Mouse (Mus musculus): Measurements from ENCODE around the gene Vamp9.

Gene Vamp9

DNA sequence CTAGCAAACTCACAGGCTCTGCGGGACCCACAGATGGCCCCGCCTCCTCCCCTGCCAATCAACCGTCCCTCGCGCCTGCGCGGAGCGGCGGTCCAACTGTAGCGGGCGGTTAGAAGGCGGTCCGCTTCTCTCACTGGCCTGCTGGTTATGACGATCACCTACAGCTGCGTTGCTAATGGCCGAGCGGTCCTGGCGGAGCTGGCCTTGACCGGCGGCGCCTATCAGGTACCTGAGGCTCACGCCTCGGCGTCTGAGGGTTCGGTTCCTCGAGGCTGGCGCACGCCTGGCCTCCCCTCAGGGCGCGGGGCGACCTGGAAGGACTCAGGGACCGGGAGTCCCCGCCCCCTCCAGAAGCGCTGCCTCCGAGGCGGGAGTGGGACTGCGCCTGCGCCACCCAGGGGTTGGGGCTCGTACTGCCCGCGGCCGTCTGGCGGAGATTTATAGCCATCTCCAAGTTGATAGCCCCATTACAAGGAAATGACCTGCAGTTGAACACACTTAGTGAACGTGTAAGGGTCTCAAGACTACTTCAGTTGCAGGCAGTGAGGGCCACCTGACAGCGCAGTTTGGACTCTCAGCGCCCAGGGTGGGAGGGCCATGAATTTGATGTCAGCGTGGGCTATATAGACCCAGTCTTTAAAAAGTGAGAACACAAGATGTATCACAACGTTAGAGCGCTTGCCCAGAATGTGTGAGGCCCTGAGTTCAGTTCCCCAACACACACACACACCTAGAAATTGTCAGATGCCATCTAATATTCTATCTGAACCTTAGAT lies at the start of gene Vamp9:
TSS of gene Vamp9 (plus strand) at position 74 of the 776 bp plus-strand sequence.
- in situ Hi-C loops (cut with MboI, MseI), result no loop called here

DNA sequence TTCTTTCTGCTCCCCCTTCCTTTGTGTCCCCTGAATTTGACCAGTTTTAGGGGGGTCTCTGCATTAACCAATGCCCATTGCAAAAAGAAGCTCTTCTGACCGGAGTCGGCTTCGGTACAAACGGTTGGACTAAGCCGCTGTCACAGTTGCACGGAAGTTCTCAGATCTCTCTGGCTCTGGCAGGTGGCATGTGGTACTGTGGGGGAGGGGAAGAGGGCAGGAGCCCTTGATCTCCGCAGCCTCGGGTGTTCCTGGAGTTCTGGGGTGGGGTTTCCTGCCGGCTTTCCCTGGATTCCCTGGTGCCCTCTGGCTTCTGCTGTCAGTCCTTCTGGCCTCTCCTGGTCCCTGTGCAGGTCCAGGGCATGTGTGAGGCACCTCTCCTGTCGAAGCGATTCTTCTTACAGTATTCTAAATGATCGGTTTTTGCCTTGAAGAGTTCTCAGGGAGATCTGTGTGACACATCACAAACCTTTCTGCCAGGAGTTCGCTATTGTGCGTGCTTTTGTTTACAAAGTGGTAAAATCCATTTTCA lies 48.9 kb upstream of the Vamp9 start:
- in situ Hi-C loops (cut with MboI, MseI), result no loop called here

DNA sequence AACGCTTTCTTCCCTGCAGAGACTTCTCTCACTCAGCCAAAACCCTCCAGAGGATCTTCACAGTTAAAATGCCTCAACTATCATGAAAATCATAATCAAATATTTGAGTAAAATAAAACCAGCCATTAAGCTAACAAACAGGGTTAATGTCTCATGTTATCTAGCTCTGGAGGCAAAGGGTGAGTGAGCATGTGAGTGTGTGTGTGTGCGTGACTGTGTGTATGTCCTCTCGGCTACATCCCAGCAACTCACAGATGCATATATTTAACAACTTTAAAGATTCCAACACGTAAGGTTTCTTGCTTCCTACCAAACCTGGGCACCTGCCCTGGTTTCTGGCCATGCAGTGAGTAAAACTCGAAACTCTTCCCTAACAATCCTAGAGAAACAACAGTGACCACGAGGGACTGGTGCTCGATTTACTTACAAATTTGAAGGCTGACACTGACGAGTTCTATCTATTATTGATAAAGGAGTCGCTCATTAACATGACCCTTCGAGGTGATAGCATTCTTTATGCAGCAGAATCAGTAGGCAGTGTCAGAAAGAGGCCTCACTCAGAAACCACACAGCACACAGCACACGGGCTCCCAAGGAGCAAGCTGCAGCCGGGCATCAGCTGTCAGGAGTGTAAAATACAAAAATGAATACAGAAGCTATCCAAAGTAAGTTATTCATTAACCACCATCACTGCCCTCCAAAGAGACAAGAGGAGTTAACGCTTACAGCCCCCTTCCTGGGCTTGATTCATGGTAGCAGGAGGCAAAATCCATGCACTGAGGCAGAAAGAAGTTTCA lies 46.2 kb upstream of the Vamp9 start:
- in situ Hi-C loops (cut with MboI, MseI), result no loop called here

DNA sequence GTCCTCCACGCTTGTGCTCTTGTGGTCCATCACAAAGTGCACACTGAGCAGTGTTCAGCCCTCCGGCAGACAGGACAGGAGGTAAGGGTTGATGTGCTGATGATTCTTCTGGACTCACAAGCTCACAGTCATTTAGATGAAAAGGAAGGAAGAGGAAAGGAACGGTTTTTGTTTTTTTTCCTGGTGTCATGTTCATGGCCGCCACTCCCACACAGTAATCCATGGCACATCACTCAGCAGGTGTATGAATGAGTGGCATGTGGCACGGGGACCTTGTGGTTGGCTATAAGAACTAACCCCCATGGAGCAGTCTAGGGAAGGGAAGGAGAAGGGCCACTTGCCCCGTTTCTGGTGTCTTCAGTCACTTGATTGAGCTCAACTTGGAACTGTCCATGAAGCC lies 44.2 kb upstream of the Vamp9 start:
- in situ Hi-C loops (cut with MboI, MseI), result no loop called here

DNA sequence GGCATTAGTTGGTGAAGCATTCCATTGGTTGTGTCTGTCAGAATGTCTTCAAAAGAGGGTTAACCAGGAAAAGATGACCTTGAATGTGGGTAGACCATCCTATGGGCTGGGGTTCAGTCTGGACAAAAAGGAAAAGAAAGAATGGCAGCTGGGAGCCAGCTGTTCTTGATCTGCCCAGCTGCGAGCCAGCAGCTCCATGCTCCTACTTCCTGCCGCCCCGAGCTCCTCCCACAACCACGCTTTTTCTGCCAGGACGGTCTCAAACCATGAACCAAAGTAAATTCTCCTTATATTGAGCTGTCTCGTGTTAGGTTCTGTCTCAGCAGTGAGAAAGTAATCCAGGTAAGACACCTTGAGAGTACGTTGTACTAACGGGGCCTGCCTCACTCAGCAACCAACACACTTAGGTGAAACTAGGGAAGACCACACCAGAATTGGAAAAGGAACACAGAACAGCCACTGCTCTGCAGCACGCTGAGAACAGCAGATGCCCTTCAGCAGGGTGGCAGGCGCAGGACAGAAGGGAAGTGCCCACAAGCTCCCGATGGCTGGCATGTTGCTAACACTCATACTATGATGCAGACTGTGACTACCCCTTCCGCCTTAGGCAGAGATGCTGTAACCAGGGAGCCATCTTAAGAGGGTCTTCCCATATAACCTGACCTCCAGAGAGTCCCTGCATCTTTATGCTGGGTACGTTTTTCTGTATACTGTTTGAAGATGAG lies 42.2 kb upstream of the Vamp9 start:
- in situ Hi-C loops (cut with MboI, MseI), result no loop called here

DNA sequence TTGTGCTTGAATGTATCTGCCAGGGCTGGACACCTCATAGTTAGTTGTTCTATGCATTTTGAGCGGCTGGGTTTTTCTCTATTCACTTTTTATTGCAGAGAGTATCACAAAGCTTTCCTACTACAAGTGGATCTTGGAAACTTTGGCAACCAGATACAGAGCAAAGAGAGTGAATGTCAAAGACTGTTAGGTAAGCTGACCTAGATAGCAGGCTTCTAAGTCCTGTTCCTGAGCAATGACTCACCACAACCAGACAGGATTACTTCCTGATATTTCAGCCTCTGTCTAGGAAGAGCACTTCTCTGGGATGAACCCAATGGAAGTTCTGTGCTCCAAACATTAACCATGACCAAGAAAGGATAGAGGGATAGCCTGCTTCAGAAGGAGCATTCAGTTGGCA lies 40.3 kb upstream of the Vamp9 start:
- in situ Hi-C loops (cut with MboI, MseI), result no loop called here

DNA sequence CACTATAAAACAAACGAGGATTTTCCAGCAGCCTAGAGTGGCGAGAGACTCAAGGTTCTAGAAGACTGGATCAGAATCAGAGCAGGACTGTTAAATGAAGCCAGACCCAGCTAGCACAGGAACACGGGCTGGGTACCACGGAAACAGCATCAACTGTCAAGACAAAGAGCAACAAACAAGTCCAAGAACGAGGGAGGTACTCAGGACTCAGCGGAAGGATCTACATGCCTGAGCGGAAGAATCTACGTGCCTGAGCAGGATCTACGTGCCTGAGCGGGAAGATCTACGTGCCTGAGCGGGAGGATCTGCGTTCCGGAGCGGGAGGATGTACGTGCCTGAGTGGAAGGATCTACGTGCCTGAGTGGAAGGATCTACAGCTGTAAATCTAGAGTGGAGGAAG lies 37.8 kb upstream of the Vamp9 start:
- in situ Hi-C loops (cut with MboI, MseI), result no loop called here

DNA sequence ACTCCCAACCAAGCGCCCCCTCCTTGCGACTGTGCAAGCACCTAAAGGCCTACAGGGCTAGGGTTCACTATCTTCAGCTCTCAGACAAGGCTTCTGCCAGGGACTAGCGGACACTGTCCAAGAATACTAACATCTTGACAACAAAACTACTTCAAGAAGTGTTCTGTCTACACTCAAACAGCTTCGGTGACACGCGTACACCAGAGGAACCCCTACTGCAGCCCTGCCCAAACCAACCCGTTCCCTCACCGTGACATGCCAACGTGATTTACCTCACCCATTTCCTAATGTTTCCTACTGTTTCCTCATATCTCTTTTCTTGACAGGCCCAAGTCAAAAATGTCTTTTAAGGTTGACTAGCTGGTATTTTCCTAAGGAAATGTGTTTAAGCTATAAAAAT lies 37.1 kb upstream of the Vamp9 start:
- in situ Hi-C loops (cut with MboI, MseI), result no loop called here

DNA sequence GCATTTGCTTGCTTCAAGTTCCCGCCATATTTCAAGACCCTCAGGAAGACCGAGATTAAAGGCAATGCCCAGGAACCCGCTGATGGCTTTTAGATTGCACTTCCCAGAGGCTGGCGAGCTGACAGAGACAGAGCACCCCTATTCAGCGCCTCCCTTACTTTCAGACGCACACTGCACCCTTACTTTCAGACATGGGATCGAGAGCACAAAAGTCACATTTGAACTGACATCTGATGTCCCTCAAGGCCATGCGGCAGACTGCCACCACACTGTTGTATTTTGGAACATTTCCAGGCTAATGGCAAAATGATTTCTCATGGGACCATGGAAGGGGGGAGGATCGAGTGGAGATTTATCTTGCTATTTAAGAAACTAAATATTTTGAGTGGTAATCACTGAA lies 28.5 kb upstream of the Vamp9 start:
- in situ Hi-C loops (cut with MboI, MseI), result no loop called here

DNA sequence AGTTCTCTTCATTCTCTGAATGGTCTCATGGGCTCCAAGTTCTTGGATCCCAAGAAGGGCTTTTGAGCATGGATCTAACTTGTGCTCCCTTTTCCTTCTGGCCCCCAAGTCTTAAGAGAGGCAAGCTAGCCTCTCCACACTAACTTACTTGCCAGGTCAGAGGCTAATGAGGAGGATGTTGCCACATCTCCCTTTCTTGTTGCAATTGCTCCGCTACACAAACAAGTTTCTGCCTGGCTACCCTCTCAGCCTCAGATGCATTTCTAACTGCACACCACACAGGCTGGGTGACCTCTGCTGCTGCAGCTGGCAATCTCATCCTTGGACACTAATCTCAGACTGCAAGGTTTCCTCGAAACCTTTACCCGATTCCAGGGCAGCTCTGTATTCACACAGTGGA lies 23.6 kb upstream of the Vamp9 start:
- in situ Hi-C loops (cut with MboI, MseI), result no loop called here

DNA sequence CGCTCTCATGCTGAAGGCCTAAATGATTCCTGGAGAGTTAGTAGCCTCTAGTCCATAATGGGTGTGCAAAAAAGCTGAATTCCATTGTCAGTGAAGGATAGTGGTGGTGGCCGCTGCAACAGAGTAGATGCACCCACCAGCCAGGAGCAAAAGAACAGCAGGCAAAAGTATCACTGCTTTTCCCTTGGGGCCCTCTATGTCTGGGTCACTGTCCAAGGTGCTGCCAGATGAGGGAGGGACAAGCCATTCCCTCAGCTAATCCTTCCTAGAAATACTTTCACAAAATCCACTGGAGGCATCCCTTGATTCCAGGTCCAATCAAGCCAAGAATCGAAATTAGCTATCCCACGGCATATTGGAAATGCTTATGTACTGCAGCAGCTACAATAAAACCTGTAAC lies 22.0 kb upstream of the Vamp9 start:
- in situ Hi-C loops (cut with MboI, MseI), result no loop called here

DNA sequence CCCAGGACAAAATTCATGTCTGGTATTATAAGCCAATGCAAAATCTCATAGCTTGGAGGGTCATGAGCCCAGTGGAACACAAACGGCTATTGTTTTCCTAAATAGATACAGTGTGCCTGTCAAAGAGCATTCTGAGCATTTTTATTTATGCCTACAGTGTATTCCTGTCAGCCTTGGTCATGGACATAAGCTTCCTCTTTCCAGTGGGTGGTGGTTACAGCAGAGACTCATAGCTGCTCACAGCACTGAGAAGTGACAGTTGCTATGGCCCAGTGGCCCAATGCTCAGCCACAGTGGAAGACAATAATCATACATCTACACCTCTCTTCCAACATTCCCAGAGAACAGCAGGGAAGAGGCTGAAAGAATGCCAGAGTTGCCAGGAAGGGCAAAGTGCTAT lies 18.9 kb upstream of the Vamp9 start:
- in situ Hi-C loops (cut with MboI, MseI), result no loop called here

DNA sequence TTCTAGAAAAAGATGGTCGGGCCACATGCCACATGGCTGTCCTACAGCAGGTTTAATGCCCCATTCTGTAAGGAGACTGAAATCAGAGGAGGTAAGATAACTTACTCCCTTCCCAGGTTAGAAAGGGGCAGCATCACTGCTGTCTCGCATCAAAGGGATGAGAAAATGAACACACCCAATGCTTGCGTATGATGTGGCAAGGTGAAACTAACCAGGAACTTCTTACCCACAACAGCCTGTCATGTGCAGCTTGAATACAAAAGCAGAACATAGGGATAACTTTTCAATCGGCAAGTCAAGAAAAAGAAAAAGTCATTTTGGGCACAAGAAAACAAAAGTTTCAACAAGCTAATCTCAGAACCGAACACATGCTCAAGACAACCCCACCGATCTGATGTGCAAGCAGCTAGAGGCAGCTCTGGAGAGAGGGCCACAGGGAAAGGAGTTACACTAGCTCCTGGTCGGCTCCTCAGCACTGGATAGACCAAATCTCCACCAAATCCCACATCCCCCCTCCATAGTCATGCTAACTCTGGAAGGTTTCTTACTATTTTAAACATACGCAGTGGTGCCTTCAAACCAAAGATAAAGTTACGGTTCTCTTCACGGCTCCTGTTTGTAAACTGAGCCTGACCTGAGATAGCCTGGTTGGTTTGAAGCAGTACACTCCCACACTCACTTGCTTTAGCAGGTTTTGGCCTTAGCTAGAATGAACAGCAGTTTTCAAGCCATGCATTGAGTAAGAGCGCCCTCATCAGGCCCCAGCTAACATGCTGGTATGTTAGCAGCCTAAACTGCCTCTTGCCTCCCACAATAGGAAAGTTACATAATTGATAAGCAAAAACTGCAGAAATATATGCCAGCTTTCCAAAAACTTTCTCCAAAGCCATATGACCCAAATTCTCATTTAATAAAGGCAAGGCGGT lies 14.3 kb upstream of the Vamp9 start:
- in situ Hi-C loops (cut with MboI, MseI), result loop anchor here (5.0 kb wide), 1 partner anchor 689 kb away; no protein-coding TSS in a partner anchor

DNA sequence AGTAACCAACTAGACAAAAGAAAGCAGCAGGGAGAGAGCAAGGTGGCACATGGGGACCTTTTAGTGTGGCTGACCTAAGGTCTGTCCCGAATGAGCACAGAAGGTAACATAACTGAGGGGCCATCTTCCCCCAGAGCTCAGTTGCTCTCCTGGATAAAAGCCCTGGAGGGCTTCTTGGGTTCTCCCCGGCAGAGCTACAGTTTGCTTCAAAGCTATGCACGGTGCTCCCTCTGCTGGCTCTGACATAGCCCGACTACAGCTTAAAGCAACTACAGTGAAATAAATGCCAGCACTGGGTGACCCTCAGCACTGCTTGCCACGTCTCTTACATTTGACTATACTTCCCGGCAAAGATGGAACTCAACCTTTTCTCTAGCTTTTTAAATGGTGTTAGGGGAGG lies 6.0 kb upstream of the Vamp9 start:
- in situ Hi-C loops (cut with MboI, MseI), result no loop called here

DNA sequence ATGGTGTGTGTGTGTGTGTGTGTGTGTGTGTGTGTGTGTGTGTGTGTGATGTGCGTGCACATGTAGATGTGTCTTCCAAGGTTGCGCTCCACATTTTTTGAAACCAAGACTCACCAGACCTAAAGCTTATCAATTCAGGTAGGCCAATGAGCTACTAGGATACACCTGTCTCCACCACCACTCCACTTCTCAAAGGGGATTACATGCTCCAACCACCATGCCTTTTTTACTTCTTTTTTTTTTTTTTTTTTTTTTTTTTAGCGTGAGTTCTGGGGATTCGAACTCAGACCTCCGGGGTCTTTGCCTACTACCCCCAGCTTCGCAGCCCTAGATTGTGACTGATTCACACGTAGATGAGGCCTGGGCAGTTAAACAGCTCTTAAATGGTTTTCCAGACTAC lies 323 bp upstream of the Vamp9 start:
- in situ Hi-C loops (cut with MboI, MseI), result no loop called here

DNA sequence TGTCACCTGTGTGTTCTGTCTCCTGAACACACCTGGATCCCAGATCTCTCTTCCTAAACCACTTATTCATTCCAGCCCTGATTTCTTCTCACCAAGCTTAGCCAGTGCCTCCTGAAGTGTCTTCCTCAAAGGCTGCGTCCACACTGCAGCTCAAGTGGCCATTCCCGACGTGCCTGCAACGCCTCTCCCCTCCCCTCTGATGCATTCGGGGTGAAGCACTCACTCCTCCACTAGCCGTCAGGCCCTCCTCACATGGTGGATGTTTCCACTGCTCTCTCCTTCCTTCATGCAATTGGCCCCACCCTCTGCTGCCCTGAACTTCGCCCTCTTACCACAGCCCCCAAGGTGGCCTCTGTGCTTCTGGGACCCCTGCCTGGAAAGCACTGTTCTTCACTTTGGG lies 9.4 kb downstream of the Vamp9 start:
- in situ Hi-C loops (cut with MboI, MseI), result no loop called here

DNA sequence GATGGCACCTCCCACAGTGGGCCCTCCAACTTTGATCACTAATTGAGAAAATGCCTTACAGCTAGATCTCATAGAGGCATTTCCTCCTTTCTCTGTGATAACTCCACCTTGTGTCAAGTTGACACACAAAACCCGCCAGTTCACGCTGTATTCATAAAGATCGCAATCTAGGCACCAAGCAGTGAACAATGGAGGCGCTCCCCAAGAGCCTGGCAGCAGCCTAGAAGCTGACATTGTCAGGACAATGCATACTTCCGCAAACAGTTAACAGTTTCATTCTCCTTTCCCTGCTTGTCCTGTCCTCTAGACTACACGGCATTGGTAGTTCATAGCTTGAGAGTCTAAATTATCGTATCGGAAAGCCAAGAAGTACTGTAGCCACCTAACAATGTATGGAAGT lies 16.0 kb downstream of the Vamp9 start:
- in situ Hi-C loops (cut with MboI, MseI), result no loop called here

DNA sequence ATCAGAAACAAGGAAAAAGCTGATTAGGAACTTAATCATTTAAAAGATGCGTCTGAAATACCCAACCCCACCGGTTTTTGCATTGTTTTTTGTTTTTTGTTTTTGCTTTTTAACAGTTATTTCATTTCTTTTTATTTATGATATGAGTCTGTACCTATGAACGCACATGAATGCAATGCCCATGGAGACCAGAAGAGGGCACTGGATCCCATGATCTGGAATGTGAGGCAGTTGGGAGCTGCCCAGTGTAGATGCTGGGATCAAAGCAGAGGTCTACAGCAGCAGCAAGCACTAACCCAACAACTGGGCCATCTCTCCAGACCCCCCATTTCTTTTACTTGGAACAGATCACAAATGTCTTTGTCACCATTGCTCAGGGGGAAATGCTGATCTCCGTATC lies 21.9 kb downstream of the Vamp9 start:
- in situ Hi-C loops (cut with MboI, MseI), result no loop called here

DNA sequence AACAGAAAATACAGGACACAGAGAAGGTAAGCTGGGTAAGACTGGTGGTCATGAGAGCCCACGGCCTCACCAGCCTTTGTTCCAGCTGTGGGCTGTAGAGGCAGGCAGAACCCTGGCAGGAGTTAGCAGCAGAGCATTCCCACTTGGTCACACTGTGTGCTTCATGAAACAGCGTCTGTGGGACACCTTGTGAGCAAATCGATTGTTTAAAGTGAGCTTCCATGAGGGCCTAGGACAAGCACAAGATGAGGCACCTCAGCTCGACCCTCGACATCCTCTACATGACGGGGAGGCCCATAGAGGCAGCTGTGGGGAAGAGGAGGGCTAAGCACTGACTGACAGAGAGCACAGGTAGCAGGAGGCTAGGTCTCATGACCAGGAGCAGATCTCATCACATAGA lies 25.9 kb downstream of the Vamp9 start:
- in situ Hi-C loops (cut with MboI, MseI), result no loop called here

DNA sequence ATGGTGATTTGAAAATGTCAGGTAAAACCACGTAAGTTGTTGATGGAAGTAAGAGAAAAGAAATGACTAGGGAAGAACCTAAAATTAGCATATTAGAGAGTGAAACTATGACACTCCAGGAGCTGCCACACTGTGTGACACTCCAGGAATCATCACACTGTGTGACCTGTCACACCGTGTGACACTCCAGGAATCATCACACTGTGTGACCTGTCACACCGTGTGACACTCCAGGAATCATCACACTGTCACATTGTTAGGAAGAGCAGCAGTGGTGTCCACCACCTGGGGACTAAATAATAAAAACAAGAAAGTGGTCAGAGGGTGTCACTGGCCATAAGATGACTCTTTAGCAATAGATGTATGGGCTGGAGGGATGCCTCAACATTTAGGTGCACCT lies 33.4 kb downstream of the Vamp9 start:
- in situ Hi-C loops (cut with MboI, MseI), result no loop called here

DNA sequence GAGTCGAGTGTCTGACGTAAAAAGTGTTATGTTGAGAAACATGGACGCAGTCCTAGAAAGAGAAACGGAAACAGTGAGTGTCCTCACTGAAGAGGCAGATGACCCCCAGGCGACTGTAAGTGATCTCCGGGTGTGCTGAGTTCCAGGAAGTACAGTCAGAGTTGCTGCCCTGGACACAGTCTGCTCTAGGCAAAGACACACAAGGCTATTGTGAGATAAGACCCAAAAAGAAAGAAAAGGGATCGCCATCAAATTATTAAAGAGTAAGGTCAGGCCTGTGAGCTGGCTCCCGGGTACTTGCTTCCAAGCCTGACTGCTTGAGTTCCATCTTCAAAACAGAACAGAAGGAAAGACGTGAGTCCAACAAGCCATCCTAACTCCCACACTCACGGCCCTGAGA lies 35.2 kb downstream of the Vamp9 start:
- in situ Hi-C loops (cut with MboI, MseI), result no loop called here

Measured in regulatory T cell (primary cell).